Mouse (Mus musculus) activated CD4-positive, CD25-positive, alpha-beta regulatory T cell, adult 9 weeks (primary cell): ENCODE data around the gene Mettl2. TPM values are rescaled to one million over a fixed set of nuclear protein-coding genes. Genes with fewer than 3 reads are reported as not detected.

Experiments used
- polyA plus RNA-seq: library from polyadenylated mRNA; unstranded; fragments of 100-300 nt; shearing (Covaris generic); gene quantifications from one replicate; pipeline ENCODE4 v1.2.1, GENCODE M21; 2017

Mettl2 gene
- polyA plus RNA-seq: 22.3 TPM

GRCm38 (mm10) chr11:105125735-105126519 is at the start of gene Mettl2:
Mettl2 (plus strand) TSS chr11:105126425.

GRCm38 (mm10) chr11:105146593-105146992 is 20.4 kb downstream of the Mettl2 start, which contains the start of gene Gm10842:
Gm10842 (plus strand) TSS chr11:105146893.

GRCm38 (mm10) chr11:105178516-105178915 is 52.3 kb downstream of the Mettl2 start, which contains the start of gene Tlk2:
Tlk2 (plus strand) TSS chr11:105178807.

Other genes with a start within 250 kb of the Mettl2 start
- gene Efcab3, start 62.8 kb upstream of the Mettl2 start, polyA plus RNA-seq: not detected
- not detected for gene Gm10842, start 20.5 kb downstream of the Mettl2 start, polyA plus RNA-seq
- gene Tlk2, start 52.4 kb downstream of the Mettl2 start, polyA plus RNA-seq: 11.3 TPM
- not detected for gene Mrc2, start 166.2 kb downstream of the Mettl2 start, polyA plus RNA-seq